Mouse (Mus musculus) midbrain, embryonic 16.5 days (tissue): ENCODE results near the gene Ccdc7a. TPM values are rescaled to one million over a fixed set of nuclear protein-coding genes. Genes with fewer than 3 reads are reported as not detected.

Source experiments
- ATAC-seq: fragments of 200-750 bp; cut with Nextera tagmentation; 2 replicates; pipeline ENCODE4 v1.8.0; 2017; ENCODE audit warnings: moderate TSS enrichment
- H3K27ac ChIP-seq: fragments of 300-500 bp; sonication (generic); 2 replicates; pipeline ENCODE4 v1.5.1; 2014; ENCODE audit warnings: mild to moderate bottlenecking, low read length, mixed read lengths
- H3K27me3 ChIP-seq: fragments of 300-500 bp; sonication (generic); 2 replicates; pipeline ENCODE4 v1.6.1; 2014; ENCODE audit warnings: low read depth, low read length, mixed read lengths; ENCODE audit not compliant: control insufficient read depth, insufficient read depth
- H3K36me3 ChIP-seq: fragments of 300-500 bp; sonication (generic); 2 replicates; pipeline ENCODE4 v1.6.1; 2014; ENCODE audit warnings: mild to moderate bottlenecking, low read length, moderate library complexity, mixed read lengths; ENCODE audit not compliant: control insufficient read depth, insufficient read depth
- H3K4me1 ChIP-seq: fragments of 300-500 bp; sonication (generic); 2 replicates; pipeline ENCODE4 v1.6.1; 2014; ENCODE audit warnings: mild to moderate bottlenecking, low read length, mixed read lengths; ENCODE audit not compliant: control insufficient read depth, insufficient read depth
- H3K4me2 ChIP-seq: fragments of 300-500 bp; sonication (generic); 2 replicates; pipeline ENCODE4 v1.6.1; 2014; ENCODE audit warnings: mild to moderate bottlenecking, low read length, mixed read lengths
- H3K4me3 ChIP-seq: fragments of 300-500 bp; sonication (generic); 2 replicates; pipeline ENCODE4 v1.5.1; 2014; ENCODE audit warnings: low read depth, mild to moderate bottlenecking, low read length, moderate library complexity, mixed read lengths
- H3K9ac ChIP-seq: fragments of 300-500 bp; sonication (generic); 2 replicates; pipeline ENCODE4 v1.6.1; 2014; ENCODE audit warnings: low read depth, low read length, mixed read lengths
- H3K9me3 ChIP-seq: fragments of 300-500 bp; sonication (generic); replicated peaks from 2 replicates; pipeline ENCODE4 v1.6.1; 2014; ENCODE audit warnings: mild to moderate bottlenecking, low read length, mixed read lengths; ENCODE audit not compliant: control insufficient read depth, poor library complexity, severe bottlenecking
- WGBS: fragments of 180-500 bp; shearing (Covaris S2); extraction: QIAGEN DNeasy Blood & Tissue Kit; methylation state at CpG from one replicate; pipeline ENCODE4 v1.1.7; 2014; 5-methylcytosine and 5-hydroxymethylcytosine counted together
- polyA plus RNA-seq: library from polyadenylated mRNA; unstranded; fragments of >200 nt; fragmentation: Nextera tagmentation; extraction: Ambion mirVana; gene quantifications from 2 replicates; pipeline ENCODE4 v1.2.1, GENCODE M21; 2015

Gene Ccdc7a
- polyA plus RNA-seq, 1 experiment from 2014 or later, result not detected

DNA sequence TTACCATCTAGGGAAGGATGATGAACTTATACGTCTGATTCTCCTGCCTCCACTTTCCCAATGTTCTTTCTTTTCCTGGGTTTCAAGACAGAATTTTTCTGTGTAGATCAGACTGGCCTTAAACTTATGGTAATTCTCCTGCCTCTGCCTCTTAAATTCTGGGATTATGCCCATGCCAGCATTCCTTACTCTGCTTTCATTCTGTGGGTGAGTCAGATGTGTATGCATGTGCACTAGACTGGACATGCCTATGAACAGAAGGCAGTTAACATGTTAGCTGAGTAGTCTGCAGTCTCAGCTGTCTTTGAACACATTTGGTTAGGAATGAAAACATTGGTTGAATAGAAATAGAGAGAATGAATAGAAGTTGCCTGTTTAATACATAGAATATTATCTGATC is 360.9 kb downstream of the Ccdc7a start:
- Histone ChIP-seq H3K4me1 (0 out of 2 replicates have a peak, but pooled peaks cover 2% of the 10 kb centered on the region), H3K27ac (no peak overlapping the region), H3K9me3 (no peaks in the 10 kb centered on the region), H3K4me3 (no peak overlapping the region), H3K36me3 (peaks cover 9% of the 10 kb centered on the region), H3K27me3 (no peaks in the 10 kb centered on the region), H3K9ac (no peak overlapping the region), H3K4me2 (no peak overlapping the region)
- no peak for ATAC-seq
- whole genome bisulfite sequencing, result 93% methylated on average over 1 of the region's 1 CpGs

DNA sequence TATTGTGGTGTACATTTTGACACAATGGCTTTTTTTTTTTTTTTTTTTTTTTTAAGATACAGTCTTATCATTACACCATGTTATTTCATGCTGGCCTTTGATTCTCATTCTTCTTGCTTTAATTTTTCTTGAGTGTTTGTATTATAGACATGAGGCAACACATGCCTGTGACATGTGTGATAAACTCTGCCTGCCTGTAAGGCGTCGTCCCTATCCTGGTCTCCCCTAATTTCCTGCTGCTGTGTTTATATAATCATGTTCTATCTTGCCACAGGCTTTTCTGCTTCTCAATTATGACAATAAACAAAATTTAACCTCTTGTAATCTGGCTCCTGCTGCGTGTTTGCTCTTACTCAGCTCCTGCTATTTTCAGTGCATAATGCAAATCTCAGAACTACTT is 367.4 kb downstream of the Ccdc7a start:
- WGBS, result 89% methylated on average over 3 of the region's 3 CpGs
- H3K27me3 ChIP-seq, result no peaks in the 10 kb centered on the region
- ATAC-seq, result no peak
- no peaks in the 10 kb centered on the region for H3K9me3 ChIP-seq
- peaks cover 2% of the 10 kb centered on the region; the same call in 1 of the 2 replicates for H3K4me1 ChIP-seq
- no peak overlapping the region for H3K4me3 ChIP-seq
- no peak overlapping the region for H3K27ac ChIP-seq
- no peak overlapping the region for H3K9ac ChIP-seq
- no peak overlapping the region for H3K4me2 ChIP-seq
- H3K36me3 ChIP-seq, result no peaks in the 10 kb centered on the region

DNA sequence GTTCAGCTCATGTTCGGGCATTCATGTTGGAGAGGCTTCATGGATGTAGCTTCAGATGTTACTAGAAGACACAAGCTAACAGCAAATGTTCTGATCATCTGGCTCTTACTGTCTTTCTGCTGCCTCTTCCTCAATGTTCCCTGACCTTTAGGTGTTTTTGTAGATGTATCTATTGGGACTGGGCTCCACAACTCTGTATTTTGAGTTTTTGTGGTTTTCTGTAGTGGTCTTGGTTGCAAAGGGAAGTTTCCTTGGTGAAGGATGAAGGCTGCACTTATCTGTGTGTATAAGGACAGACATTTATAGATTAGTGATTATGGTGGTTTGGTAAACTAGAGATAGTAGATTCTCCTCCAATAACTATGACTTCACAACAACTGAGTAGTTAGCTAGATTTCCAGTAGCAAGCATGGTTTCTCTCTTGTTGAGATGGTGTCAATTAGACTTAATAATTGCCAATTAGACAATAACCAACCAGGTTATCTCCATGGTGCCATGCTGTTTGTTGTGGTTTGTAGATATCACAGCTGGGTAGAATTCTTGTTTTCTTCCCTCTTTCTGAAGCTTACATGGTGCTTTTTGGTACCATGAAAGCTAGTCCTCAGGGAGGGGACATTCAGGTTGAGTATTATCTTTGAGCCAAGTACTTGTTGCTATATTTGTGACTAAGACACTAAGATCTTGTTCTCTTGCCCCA is 368.5 kb downstream of the Ccdc7a start:
- no peak overlapping the region for H3K4me3 ChIP-seq
- no peaks in the 10 kb centered on the region for H3K9me3 ChIP-seq
- H3K9ac ChIP-seq, result no peak overlapping the region
- no peaks in the 10 kb centered on the region for H3K36me3 ChIP-seq
- 100% methylated on average over 1 of the region's 1 CpGs for WGBS
- peaks cover 2% of the 10 kb centered on the region; the same call in 1 of the 2 replicates for H3K4me1 ChIP-seq
- H3K27me3 ChIP-seq, result no peaks in the 10 kb centered on the region
- H3K27ac ChIP-seq, result no peak overlapping the region
- H3K4me2 ChIP-seq, result no peak overlapping the region
- ATAC-seq, result no peak

DNA sequence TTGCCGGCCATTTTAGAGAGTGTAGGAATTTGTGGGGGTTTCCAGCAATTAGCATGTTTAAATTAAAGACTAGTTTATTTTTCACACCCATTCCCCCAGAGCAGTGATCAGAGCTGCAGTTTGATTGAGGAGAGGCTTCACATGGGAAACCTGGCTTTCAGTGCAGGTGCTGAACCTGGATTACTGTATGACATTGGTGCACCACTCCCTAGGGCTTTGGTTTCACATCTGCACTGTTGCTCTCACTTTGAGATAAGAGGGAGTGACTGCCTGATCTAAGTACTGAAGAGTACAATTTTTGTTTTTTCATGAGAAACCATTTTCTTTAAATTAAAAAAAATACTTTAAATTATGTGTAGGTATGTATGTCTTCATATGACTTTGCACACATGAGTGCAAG is 375.3 kb downstream of the Ccdc7a start:
- no peak overlapping the region for H3K27ac ChIP-seq
- 88% methylated on average over 1 of the region's 1 CpGs for WGBS
- H3K36me3 ChIP-seq, result no peaks in the 10 kb centered on the region
- peaks cover 25% of the 10 kb centered on the region for H3K4me1 ChIP-seq
- H3K9ac ChIP-seq, result no peak overlapping the region
- H3K4me3 ChIP-seq, result no peak overlapping the region
- H3K4me2 ChIP-seq, result no peak overlapping the region
- H3K9me3 ChIP-seq, result no peaks in the 10 kb centered on the region
- ATAC-seq, result no peak
- no peaks in the 10 kb centered on the region for H3K27me3 ChIP-seq

DNA sequence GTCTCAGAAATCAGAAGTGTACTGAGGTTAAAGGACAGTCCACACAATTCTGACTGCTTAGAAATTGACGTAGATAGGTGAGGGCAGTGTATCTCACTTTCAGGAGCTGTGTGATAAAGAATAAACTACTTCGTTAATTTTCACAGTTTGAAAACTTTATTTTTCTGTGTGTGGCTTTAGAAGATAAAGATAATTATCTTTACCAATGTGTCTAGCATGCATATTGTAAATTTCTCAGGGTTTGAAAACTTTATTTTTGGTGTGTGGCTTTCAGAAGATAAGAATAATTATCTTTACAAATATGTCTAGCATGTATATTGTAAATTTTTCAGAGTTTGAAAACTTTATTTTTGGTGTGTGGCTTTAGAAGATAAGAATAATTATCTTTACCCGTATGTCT is 376.6 kb downstream of the Ccdc7a start:
- no peak overlapping the region for H3K9ac ChIP-seq
- H3K4me1 ChIP-seq, result peaks cover 25% of the 10 kb centered on the region
- H3K4me2 ChIP-seq, result no peak overlapping the region
- no peak overlapping the region for H3K27ac ChIP-seq
- 80% methylated on average over 3 of the region's 3 CpGs for WGBS
- ATAC-seq, result no peak
- no peaks in the 10 kb centered on the region for H3K9me3 ChIP-seq
- no peaks in the 10 kb centered on the region for H3K27me3 ChIP-seq
- H3K36me3 ChIP-seq, result no peaks in the 10 kb centered on the region
- H3K4me3 ChIP-seq, result no peak overlapping the region

DNA sequence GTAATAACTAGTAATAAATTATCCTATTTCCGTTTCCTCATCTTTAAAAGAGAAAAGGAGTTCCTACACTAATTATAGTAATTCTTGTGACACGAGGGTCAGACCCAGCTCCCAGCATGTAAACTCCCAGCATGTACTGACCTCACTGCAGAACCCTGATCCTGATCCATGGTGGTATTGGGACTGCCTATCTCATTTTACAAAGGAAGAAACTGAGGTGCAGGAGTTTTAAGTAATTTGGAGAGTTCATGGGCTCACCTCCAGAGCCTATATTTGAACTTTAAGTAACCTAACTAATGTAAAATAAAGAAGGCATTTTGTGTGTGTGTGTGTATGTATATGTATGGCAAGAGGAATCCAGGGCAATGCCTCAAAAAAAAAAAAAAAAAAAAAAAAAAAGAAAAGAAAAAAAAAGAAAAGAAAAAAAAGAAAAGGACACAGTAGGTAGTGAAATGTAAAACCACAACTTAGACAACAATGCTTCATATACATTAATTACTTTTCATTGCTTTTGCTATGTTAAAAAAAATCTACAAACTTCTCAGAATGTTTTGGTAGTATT is 378.8 kb downstream of the Ccdc7a start:
- Histone ChIP-seq H3K9ac (peak overlapping the region; percentile 90), H3K36me3 (no peaks in the 10 kb centered on the region), H3K4me2 (peak overlapping the region; percentile 69), H3K27ac (peak overlapping the region; percentile 100), H3K4me1 (peaks cover 25% of the 10 kb centered on the region), H3K27me3 (no peaks in the 10 kb centered on the region), H3K9me3 (no peaks in the 10 kb centered on the region), H3K4me3 (peak overlapping the region; percentile 71)
- 0% methylated on average over 2 of the region's 2 CpGs for WGBS
- ATAC-seq, result no peak

DNA sequence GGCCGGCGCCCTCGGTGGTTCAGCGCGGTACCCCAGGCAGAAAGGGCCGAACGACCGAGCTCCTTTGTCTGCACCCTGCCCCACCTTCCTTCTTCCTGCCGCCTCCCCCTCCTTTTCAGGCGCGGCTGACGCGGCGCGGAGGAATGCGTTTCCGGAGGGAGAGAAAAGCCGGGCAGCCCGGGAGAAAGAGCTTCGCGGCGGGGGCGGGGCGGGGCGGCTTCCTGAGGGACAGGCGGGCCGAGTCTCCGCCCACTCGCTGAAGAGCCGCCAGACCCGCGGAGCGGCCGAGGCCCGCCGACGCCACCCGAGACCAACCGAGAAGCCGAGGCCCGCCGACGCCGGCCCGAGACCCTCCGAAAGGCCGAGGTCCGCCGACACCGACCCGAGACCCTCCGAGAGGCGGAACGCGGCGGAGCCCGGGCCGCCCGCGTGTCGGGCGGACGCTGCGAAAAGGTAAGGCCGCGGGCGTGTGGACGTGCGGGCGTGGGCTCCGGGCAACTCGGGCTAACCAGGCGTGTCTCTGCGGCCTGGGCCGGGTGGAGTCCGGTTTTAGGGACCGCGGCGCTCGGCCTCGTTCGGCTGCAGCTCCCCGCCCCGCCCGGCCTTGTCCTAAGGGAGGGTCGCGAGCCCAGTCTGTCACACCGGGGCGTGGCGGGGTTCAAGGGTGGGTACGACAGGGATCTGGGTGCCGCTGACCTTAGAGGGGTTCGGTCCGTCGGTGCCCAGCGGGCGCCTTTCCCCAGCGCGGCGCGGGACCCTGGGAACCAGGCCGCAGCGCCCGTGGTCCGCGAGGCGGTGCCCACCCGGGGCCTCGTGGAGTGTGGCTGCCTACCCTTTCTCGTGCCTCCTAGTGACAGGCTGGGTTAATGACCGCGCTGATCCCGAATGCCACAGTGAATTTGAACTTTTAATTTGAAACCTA is 379.5 kb downstream of the Ccdc7a start, which contains the start of gene Itgb1:
Gene Itgb1 (plus strand): TSS at position 148 of the 922 bp plus-strand sequence.
- Histone ChIP-seq H3K4me3 (peak within 1 kb of the TSS; percentile 71), H3K27me3 (no peaks in the 10 kb centered on the region), H3K27ac (peak within 1 kb of the TSS; percentile 100), H3K9me3 (no peaks in the 10 kb centered on the region), H3K4me1 (peaks cover 25% of the 10 kb centered on the region), H3K4me2 (peak within 1 kb of the TSS; percentile 69), H3K36me3 (no peaks in the 10 kb centered on the region), H3K9ac (peak within 1 kb of the TSS; percentile 90)
- peak; percentile 96 for ATAC-seq
- WGBS, result under 1% methylated on average over 97 of the region's 113 CpGs

DNA sequence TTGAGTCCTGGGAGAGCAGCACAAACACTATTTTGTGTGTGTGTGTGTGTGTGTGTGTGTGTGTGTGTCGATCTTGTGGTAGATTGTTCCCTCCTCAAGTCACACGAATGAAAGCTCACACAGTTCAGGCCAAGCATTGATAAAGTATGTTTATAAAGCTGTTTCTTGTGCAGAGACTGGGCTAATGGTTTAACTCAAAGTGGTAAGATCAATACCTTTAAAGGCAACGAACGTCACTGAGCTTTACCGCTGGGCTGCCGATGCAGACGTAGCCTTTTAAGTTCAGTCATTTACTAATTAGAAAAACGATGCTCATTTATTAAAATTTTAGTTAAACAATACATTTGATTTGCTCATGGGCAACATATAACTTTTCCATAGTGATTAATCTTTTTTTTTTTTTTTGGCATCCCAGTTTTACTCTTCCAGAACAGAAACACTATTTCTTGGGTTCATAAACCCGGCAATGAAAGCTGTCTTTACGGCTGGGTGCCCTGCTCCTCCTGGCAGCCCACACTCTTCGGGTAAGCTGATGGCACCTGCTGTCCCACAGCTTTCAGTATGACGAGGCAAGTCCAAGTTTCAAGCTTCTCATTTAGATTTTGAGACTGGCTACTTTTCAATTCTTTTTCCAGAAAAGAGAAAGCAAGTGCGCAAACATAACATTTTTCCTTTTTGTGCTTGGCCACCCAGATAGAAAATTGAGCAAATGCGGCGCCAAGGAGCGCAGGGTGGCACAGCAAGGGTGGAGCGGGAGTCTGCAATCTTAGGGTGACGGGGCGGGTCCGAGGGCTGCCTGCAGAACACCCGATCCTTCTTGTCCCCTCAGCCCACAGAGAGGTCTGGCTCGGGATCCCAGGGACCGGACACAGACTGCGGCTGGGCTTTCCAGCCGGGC is 380.5 kb downstream of the Ccdc7a start:
- ATAC-seq, result peak; percentile 51
- Histone ChIP-seq H3K9ac (peak overlapping the region; percentile 90), H3K27ac (peak overlapping the region; percentile 100), H3K9me3 (no peaks in the 10 kb centered on the region), H3K4me1 (peaks cover 15% of the 10 kb centered on the region), H3K4me2 (peak overlapping the region; percentile 52), H3K4me3 (peak overlapping the region; percentile 71), H3K36me3 (no peaks in the 10 kb centered on the region), H3K27me3 (no peaks in the 10 kb centered on the region)
- WGBS, result 5% methylated on average over 25 of the region's 25 CpGs
